Mouse (Mus musculus) G1E (cell line): ENCODE results near the gene Serpinb3d.

Source experiments
- CTCF ChIP-seq: IDR thresholded peaks from 2 replicates; pipeline ENCODE4 v1.5.1; 2012; ENCODE audit warnings: low read depth, low read length, inconsistent platforms, mixed read lengths
- GATA1 ChIP-seq: IDR thresholded peaks from 2 replicates; pipeline ENCODE4 v1.6.1; 2012; ENCODE audit warnings: borderline replicate concordance, low read length, inconsistent platforms, mixed read lengths
- POLR2AphosphoS5 ChIP-seq: IDR thresholded peaks from 2 replicates; pipeline ENCODE4 v1.6.1; 2012; ENCODE audit warnings: low read depth, low read length, inconsistent platforms; ENCODE audit not compliant: insufficient replicate concordance
- TAL1 ChIP-seq: conservative IDR thresholded peaks from 2 replicates; pipeline ENCODE4 v1.6.1; 2012; ENCODE audit warnings: low read depth, low read length, inconsistent platforms, mixed read lengths

- TF ChIP-seq CTCF: no peak
- TF ChIP-seq TAL1: no peak
- no peak for TF ChIP-seq GATA1
- no peak for TF ChIP-seq POLR2AphosphoS5
Observed at GRCm38 (mm10) chr1:107098417-107098816, 15.1 kb upstream of the Serpinb3d start.
